Mouse (Mus musculus): ENCODE measurements around the gene Vti1a.

The Vti1a gene

DNA sequence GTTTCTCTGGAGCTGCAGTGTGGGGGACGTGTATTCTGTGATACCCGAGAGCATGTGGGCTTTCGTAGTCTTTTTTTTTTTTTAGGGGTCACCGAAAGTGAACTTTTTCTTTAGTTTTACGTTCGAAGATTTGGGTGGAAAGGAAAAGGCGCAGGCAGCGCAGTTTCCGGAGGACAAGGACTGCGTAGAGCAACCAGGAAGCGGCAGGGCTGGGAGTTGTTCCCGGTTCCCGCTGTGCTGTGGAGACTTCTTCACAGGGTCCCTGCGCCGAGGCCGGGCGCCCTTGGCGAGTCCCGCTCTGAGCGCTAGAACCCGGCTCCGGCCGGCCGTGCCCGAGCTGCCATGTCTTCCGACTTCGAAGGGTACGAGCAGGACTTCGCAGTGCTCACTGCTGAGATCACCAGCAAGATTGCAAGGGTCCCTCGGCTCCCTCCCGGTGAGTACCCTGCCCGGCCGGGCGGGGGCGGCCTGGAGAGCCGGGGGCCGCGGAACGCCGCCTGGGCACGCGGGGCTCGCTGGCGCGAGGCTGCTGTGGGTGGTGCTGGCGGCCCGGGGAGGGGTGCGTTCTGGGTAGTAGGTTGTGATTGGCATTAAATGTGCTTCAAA, at the start of gene Vti1a:
Vti1a (plus strand) TSS at position 187 of the 606 bp plus-strand sequence.
- DNase-seq (ENCODE audit: low spot score in 2 of 2), result peak; percentile 92 to 94

- no peak for DNase-seq (ENCODE audit: low spot score in 2 of 2)
Measured at GRCm38 (mm10) chr19:55266786-55267185, 49.3 kb upstream of the Vti1a start.

DNA sequence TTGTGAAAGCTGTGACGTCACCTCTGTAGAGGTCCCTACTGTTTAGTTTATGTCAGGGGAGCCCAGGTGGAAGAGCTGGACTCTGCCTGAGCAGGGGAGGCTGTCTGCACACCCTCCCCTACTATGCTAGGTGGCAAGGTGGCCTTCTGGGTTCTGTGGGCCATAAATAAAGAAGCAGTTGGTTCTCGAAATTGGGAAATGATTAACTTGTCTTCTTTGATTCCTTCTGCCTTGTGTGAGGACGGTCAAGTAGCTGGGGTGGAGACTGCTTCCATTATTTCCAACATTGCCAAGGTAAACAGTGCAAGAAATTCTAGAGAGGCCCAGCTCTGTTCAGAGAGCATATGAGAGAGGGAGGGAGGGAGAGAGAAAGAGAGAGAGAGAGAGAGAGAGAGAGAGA, 47.9 kb upstream of the Vti1a start:
- DNase-seq (ENCODE audit: low spot score in 2 of 2), result no peak

GRCm38 (mm10) chr19:55269051-55269450, 47.0 kb upstream of the Vti1a start:
- DNase-seq (ENCODE audit: low spot score in 2 of 2), result no peak

DNA sequence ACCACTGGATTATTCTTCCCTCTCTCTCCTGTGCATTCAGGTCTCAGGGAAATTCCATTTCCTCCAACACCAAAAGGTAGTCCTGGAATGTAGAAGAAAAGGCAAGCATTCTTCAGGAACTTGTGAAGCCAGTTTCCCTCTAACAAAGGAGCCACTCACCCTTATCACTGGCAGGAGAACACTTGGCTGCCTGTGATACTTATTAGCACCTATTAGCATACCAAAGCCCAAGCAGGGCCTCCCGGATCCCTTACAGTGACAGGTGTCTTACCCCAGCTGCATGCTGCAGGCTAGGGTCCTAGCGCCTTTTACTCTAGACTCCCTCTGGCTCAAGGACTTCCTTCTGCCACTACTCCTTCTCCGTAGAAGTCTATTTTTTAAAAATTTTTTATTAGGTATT, 44.6 kb upstream of the Vti1a start:
- no peak for DNase-seq (ENCODE audit: low spot score in 2 of 2)

DNA sequence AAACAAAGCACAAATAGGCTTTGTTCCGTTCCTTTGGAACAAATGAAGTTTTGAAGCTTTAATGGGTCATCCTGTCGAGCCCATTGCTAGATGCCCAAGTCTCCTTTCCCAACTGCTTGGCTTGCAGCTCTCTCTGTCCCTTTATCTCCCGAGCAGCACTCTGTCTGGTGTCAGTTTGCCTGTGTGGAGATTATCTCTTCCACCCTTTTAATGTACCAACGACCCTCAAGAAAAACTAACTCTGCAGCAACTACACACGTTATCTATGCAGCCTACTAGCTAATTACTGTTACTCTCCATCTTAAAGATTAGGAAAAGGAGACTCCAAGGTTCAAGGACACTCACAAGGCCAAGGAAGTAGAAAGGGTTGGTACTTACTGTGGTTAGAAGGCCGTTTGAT, 42.8 kb upstream of the Vti1a start:
- no peak for DNase-seq (ENCODE audit: low spot score in 2 of 2)

GRCm38 (mm10) chr19:55276100-55276499, 40.0 kb upstream of the Vti1a start:
- no peak for DNase-seq (ENCODE audit: low spot score in 2 of 2)

DNA sequence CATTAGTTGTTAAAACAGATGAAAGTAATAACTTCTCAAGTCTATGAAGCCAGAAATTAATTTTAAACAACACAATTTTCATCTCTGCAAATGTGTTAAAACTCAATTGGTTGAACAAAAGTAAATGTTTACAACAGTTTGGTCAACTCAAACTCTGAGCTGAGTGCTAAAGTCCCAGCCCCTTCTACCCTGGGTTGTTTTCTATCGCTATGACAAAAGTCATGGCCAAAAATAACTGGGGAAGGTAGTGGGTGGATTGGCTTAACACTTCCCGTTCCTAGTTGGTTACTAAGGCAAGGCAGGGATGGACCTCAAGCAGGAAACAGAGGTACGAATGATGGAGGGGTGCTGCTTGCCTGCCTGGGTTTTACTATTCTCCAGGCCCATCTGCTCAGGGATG, 39.3 kb upstream of the Vti1a start:
- no peak for DNase-seq (ENCODE audit: low spot score in 2 of 2)

- no peak for DNase-seq (ENCODE audit: low spot score in 2 of 2)
Measured at GRCm38 (mm10) chr19:55284093-55284492, 32.0 kb upstream of the Vti1a start.

GRCm38 (mm10) chr19:55286034-55286433, 30.1 kb upstream of the Vti1a start:
- DNase-seq (ENCODE audit: low spot score in 2 of 2), result no peak

- no peak for DNase-seq (ENCODE audit: low spot score in 2 of 2)
Measured at GRCm38 (mm10) chr19:55288974-55289373, 27.1 kb upstream of the Vti1a start.

DNA sequence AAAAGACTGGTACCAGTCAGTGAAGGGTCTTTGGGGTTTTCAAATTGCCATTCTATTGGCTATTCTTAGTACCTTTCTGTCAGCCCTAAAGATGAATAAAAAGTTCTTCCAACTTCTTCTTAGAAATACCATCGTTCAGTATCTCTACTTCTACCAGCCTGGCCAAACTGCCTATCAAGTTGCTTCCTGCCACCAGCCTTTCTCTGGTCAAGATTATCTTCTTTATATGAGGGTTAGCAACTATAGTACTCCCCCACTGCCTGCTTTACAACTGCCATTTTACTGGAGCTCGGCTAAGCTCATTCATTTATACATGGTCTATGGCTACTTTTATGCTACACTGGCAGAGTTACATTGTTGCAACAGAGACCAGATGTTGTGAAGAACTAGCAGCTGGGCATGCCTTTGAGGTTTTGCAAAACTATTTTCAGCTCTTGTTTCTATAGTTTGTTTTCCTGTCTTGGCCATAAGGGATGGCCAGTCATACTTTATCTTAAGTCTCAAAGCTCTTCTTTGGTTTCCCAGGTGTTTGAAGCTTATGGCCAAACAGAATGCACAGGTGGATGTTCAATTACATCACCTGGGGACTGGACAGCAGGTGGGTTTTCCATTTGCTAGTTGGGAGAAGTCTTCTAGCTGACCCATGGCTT, 25.3 kb upstream of the Vti1a start:
- no peak for DNase-seq (ENCODE audit: low spot score in 2 of 2)

- DNase-seq (ENCODE audit: low spot score in 2 of 2), result no peak
Measured at GRCm38 (mm10) chr19:55292210-55292850, 23.8 kb upstream of the Vti1a start.

DNA sequence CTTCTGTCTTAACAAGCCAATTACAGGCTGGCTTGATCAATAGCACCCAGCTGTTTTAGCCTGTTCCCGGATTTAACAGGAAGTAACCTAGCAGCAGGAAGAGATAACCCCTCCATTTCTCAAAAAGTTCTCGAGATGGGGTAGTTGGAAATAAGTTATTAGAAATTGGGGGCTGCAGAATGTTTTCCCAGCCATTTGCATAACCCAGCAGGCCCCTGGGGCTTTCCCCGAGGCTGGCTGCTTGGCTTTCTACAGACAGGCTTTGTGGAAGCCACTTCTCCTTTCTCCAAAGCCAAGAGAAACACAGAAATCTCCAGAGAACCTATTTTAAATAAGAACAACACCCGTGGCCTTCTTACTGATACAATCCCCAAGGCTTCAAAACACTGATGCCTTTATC, 22.9 kb upstream of the Vti1a start:
- no peak for DNase-seq (ENCODE audit: low spot score in 2 of 2)

GRCm38 (mm10) chr19:55295075-55295474, 21.0 kb upstream of the Vti1a start:
- DNase-seq (ENCODE audit: low spot score in 2 of 2), result no peak

DNA sequence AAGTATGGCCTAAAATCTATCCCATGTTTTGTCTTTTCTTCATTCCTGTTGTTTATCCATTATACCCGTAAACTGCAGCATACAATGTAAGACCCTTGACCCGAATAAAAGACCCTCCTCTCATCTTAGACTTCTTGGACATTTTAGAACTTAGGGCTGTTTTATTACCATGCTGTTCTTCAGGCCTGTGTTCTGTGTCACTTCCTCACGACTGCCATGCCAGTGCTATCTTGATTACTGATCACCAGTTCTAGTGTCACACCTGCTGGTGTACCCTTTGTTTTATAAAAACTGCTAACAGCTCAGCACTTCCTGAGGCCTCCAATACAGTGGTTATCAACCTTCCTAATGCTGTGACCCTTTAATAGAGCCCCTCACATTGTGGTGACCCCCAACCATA, 20.5 kb upstream of the Vti1a start:
- DNase-seq (ENCODE audit: low spot score in 2 of 2), result no peak

- no peak for DNase-seq (ENCODE audit: low spot score in 2 of 2)
Measured at GRCm38 (mm10) chr19:55296301-55296700, 19.8 kb upstream of the Vti1a start.

DNA sequence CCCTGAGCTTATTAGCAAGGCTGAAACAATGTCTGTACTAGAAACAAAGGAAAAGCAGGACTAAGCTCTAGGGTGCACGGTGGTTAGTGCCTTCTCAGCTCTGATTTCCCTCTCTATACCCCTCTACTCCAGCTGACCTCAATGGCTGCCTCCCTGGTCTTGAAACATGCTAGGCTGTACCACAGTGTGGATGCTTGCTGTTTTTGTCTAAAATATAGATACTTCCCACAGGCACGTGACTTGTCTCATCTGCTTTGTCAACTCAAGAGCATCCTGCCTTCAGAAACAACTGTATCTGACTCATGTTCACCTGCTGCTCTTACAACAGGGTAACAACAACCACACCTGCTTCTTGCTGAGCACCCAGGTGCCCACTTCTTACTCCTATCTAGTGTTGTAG, 18.6 kb upstream of the Vti1a start:
- DNase-seq (ENCODE audit: low spot score in 2 of 2), result no peak

DNA sequence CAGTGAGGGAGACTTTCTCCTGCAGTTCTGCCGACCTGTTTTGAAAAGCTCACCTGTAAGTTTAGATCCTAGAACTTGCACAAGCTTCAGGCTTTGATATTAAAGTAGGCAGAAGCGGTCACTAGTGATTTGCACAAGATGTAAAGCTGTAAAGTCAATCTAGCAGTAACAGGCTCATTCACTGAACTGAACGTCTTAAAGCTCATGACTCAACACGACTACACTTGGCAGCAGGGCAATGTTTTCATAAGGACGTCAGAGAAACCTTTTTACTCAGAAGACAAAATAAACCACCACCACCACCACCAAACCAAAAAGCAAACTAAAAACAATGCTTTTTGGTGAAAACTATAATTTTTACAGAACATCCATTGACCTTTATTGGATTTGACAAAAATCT, 18.1 kb upstream of the Vti1a start:
- no peak for DNase-seq (ENCODE audit: low spot score in 2 of 2)

GRCm38 (mm10) chr19:55299378-55299777, 16.7 kb upstream of the Vti1a start:
- DNase-seq (ENCODE audit: low spot score in 2 of 2), result no peak

- DNase-seq (ENCODE audit: low spot score in 2 of 2), result no peak
Measured at GRCm38 (mm10) chr19:55300525-55300924, 15.6 kb upstream of the Vti1a start.

GRCm38 (mm10) chr19:55305024-55305423, 11.1 kb upstream of the Vti1a start:
- DNase-seq (ENCODE audit: low spot score in 2 of 2), result no peak

- no peak for DNase-seq (ENCODE audit: low spot score in 2 of 2)
Measured at GRCm38 (mm10) chr19:55311874-55312273, 4.2 kb upstream of the Vti1a start.
